Mouse (Mus musculus) lung, postnatal 0 days (tissue): ENCODE measurements around the gene Gja3.

Experiments
- CTCF ChIP-seq: IDR thresholded peaks from 2 replicates; pipeline ENCODE4 v1.5.1; 2016; ENCODE audit warnings: antibody characterized with exemption, mild to moderate bottlenecking
- EP300 ChIP-seq: IDR thresholded peaks from 2 replicates; pipeline ENCODE4 v1.6.1; 2016; ENCODE audit warnings: antibody characterized with exemption, mild to moderate bottlenecking, control low read depth

DNA sequence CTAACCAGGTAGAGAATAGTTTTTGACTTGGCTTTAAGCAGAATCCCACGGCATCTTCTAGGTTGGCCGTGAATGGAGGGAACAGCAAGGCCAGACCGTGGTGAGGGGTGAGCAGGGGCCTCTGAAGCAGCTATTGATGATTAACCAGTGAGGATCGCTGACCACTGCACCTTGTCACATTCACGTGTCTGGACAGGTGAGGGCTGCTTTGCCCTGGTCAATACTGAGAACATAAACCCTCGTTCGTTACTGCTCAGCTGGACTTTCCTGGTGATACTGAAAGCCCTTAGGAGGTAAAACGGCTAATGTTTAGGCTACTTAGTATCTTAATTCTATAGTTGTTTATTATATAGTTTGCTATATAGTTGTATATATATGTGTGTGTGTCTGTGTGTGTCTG, 49.2 kb upstream of the Gja3 start:
- TF ChIP-seq CTCF (no peak), EP300 (no peak)
